ENCODE assay signal across 16 mouse cellular contexts in genomic region chr3:101917665-101918064, GRCm38 (mm10). TPM values are rescaled to one million over a fixed set of nuclear protein-coding genes. Genes with fewer than 3 reads are reported as not detected.
A peak's percentile ranks its signal among the peaks of the same experiment; 100 is the strongest.
DNase-seq lines count a peak whose midpoint lies in the region; ATAC-seq and TF ChIP-seq lines count a peak whose summit lies in the region.
"Had no signal": no experiment of that assay in that cellular context is flagged by ENCODE, and none has a peak within 500 bp of the region (broad histone marks: within the 10 kb centered on the region; RNA-seq: fewer than 3 reads in every experiment).

No protein-coding gene starts in this region.

- H3K9ac ChIP-seq in forebrain, postnatal 0 days, result no peak overlapping the region
- no peak overlapping the region for H3K9ac ChIP-seq in forebrain, embryonic 13.5 days
- no peak overlapping the region for H3K9ac ChIP-seq in hindbrain, embryonic 16.5 days (ENCODE audit: low read depth, low read length)
- H3K9ac ChIP-seq: lung, embryonic 14.5 days; stomach, embryonic 15.5 days had no signal

- H3K4me1 ChIP-seq in forebrain, postnatal 0 days (ENCODE audit: insufficient read depth), result no peaks in the 10 kb centered on the region; the same call in 1 of the 2 replicates
- H3K4me1 ChIP-seq in forebrain, embryonic 13.5 days, result 0 out of 2 replicates have a peak, but pooled peaks cover 8% of the 10 kb centered on the region
- H3K4me1 ChIP-seq in hindbrain, embryonic 16.5 days (ENCODE audit: control insufficient read depth, insufficient read depth, low read depth, low read length), result peaks cover 3% of the 10 kb centered on the region
- H3K4me1 ChIP-seq in lung, adult 2 months (ENCODE audit: control insufficient read depth, insufficient read depth, low read length), result no peaks in the 10 kb centered on the region

- DNase-seq in forebrain, postnatal 0 days, result no peak
- peak; percentile 8 for DNase-seq in thymus, postnatal 0 days (ENCODE audit: low spot score)
- no peak for DNase-seq in thymus, postnatal 36 days
- DNase-seq in cerebellum, adult 11 months, result no peak
- no peak for DNase-seq in lung, adult 2 months
- DNase-seq in thymus, postnatal 4 days, result no peak
- DNase-seq: cerebellum, postnatal 14 days; heart, adult 11 months; kidney, adult 18-20 months; kidney, postnatal 4 days; liver; lung, embryonic 14.5 days; thymus, postnatal 25 days had no signal

- H3K27me3 ChIP-seq in forebrain, postnatal 0 days (ENCODE audit: insufficient read depth, low read length), result no peaks in the 10 kb centered on the region
- H3K27me3 ChIP-seq in forebrain, embryonic 13.5 days, result no peaks in the 10 kb centered on the region
- H3K27me3 ChIP-seq in hindbrain, embryonic 16.5 days (replicated peaks; ENCODE audit: control insufficient read depth, insufficient read depth, low read length), result no peaks in the 10 kb centered on the region
- H3K27me3 ChIP-seq: stomach, embryonic 15.5 days had no signal

- H3K36me3 ChIP-seq in forebrain, postnatal 0 days (ENCODE audit: insufficient read depth), result peaks cover 8% of the 10 kb centered on the region; the same call in 1 of the 2 replicates
- peaks cover 16% of the 10 kb centered on the region; the same call in 1 of the 2 replicates for H3K36me3 ChIP-seq in forebrain, embryonic 13.5 days (ENCODE audit: poor library complexity, severe bottlenecking)
- H3K36me3 ChIP-seq in hindbrain, embryonic 16.5 days (ENCODE audit: control insufficient read depth, insufficient read depth, low read length), result no peaks in the 10 kb centered on the region

- no peaks in the 10 kb centered on the region for H3K9me3 ChIP-seq in forebrain, postnatal 0 days (ENCODE audit: low read length)
- no peaks in the 10 kb centered on the region for H3K9me3 ChIP-seq in forebrain, embryonic 13.5 days (replicated peaks)
- no peaks in the 10 kb centered on the region for H3K9me3 ChIP-seq in hindbrain, embryonic 16.5 days (ENCODE audit: control insufficient read depth, low read length)
- H3K9me3 ChIP-seq: stomach, embryonic 15.5 days had no signal

- no peak overlapping the region for H3K4me3 ChIP-seq in forebrain, postnatal 0 days (ENCODE audit: low read depth, low read length)
- H3K4me3 ChIP-seq in forebrain, embryonic 13.5 days, result no peak overlapping the region
- no peak overlapping the region for H3K4me3 ChIP-seq in hindbrain, embryonic 16.5 days (ENCODE audit: low read length)
- H3K4me3 ChIP-seq in lung, adult 2 months (replicated peaks; ENCODE audit: extremely low read depth, low read depth, low read length), result no peak overlapping the region
- H3K4me3 ChIP-seq: stomach, embryonic 15.5 days had no signal

- no peak overlapping the region for H3K4me2 ChIP-seq in forebrain, postnatal 0 days (ENCODE audit: low read depth)
- no peak overlapping the region for H3K4me2 ChIP-seq in forebrain, embryonic 13.5 days
- no peak overlapping the region for H3K4me2 ChIP-seq in hindbrain, embryonic 16.5 days (ENCODE audit: low read length)
- H3K4me2 ChIP-seq: lung, embryonic 14.5 days; stomach, embryonic 15.5 days had no signal

- TF ChIP-seq CTCF in forebrain, postnatal 0 days (IDR thresholded peaks at IDR 0.05; ENCODE audit: low read depth), result no peak
- no peak for TF ChIP-seq CTCF in lung, adult 2 months (IDR thresholded peaks at IDR 0.05; ENCODE audit: insufficient read depth, low read length)

- 30% methylated on average over 3 of the region's 3 CpGs for WGBS in forebrain, postnatal 0 days
- 37% methylated on average over 3 of the region's 3 CpGs for WGBS in forebrain, embryonic 13.5 days
- 26% methylated on average over 3 of the region's 3 CpGs for WGBS in hindbrain, embryonic 16.5 days
- 40% methylated on average over 3 of the region's 3 CpGs for WGBS in lung, adult 2 months

- H3K27ac ChIP-seq in forebrain, postnatal 0 days (ENCODE audit: low read depth, low read length), result no peak overlapping the region
- H3K27ac ChIP-seq in forebrain, embryonic 13.5 days, result no peak overlapping the region
- H3K27ac ChIP-seq in hindbrain, embryonic 16.5 days (ENCODE audit: low read depth, low read length), result no peak overlapping the region
- H3K27ac ChIP-seq: stomach, embryonic 15.5 days had no signal

- no peak for TF ChIP-seq POLR2A in lung, adult 2 months (IDR thresholded peaks at IDR 0.05; ENCODE audit: borderline replicate concordance, extremely low read depth, low read depth, low read length)

- ATAC-seq in forebrain, postnatal 0 days, result peak; percentile 43; the same call in 1 of the 2 replicates
- no peak for ATAC-seq in forebrain, embryonic 13.5 days
- peak; percentile 38; the same call in 1 of the 2 replicates for ATAC-seq in hindbrain, embryonic 16.5 days

RNA-seq across cellular contexts. Expression of gene Slc22a15, which starts 6.6 kb away (rescaled TPM):
- 8.9 and 9.8 TPM in 2 replicates for total RNA-seq in forebrain, postnatal 0 days (2014; rRNA removed)
- polyA plus RNA-seq in forebrain, postnatal 0 days (2015; fragmentation: Nextera tagmentation; extraction: Ambion mirVana), result 3.6 and 5.3 TPM in 2 replicates
- polyA plus RNA-seq in forebrain, embryonic 13.5 days (2015; fragmentation: Nextera tagmentation; extraction: Ambion mirVana), result 4.8 and 5.5 TPM in 2 replicates
- polyA plus RNA-seq in thymus, postnatal 0 days (2015; fragmentation: Nextera tagmentation; extraction: Ambion mirVana), result 6.0 and 6.2 TPM in 2 replicates
- polyA plus RNA-seq in hindbrain, embryonic 16.5 days (2015; fragmentation: Nextera tagmentation; extraction: Ambion mirVana), result 4.5 and 5.4 TPM in 2 replicates
- 11.0 and 11.6 TPM in 2 replicates for polyA plus RNA-seq in lung, adult 2 months (2012; rRNA removed)
